Mouse (Mus musculus) heart, postnatal 0 days (tissue): ENCODE data around the gene Tceal7. TPM values are rescaled to one million over a fixed set of nuclear protein-coding genes. Genes with fewer than 3 reads are reported as not detected.

Experiments used
- ATAC-seq: fragments of 200-750 bp; cut with Nextera tagmentation; 2 replicates; pipeline ENCODE4 v1.8.0; 2017; ENCODE audit warnings: low read depth, moderate number of reproducible peaks, moderate library complexity; ENCODE audit not compliant: insufficient read depth
- DNase-seq: peaks from one replicate; pipeline ENCODE4 v3.0.0-alpha.2; 2016; ENCODE audit warnings: low spot score
- H3K27ac ChIP-seq: fragments of 300-500 bp; sonication (generic); 2 replicates; pipeline ENCODE4 v1.5.1; 2014; ENCODE audit warnings: low read depth, mild to moderate bottlenecking
- H3K27me3 ChIP-seq: fragments of 300-500 bp; sonication (generic); 2 replicates; pipeline ENCODE4 v1.6.1; 2014; ENCODE audit warnings: low read length, mixed read lengths; ENCODE audit not compliant: control insufficient read depth, insufficient read depth
- H3K36me3 ChIP-seq: fragments of 300-500 bp; sonication (generic); replicated peaks from 2 replicates; pipeline ENCODE4 v1.6.1; 2014; ENCODE audit warnings: low read length, mixed read lengths; ENCODE audit not compliant: control insufficient read depth, insufficient read depth
- H3K4me1 ChIP-seq: fragments of 300-500 bp; sonication (generic); 2 replicates; pipeline ENCODE4 v1.6.1; 2014; ENCODE audit warnings: antibody characterized with exemption; ENCODE audit not compliant: control insufficient read depth, insufficient read depth
- H3K4me2 ChIP-seq: fragments of 300-500 bp; sonication (generic); 2 replicates; pipeline ENCODE4 v1.6.1; 2014; ENCODE audit warnings: low read depth, mild to moderate bottlenecking, low read length, moderate library complexity
- H3K4me3 ChIP-seq: fragments of 300-500 bp; sonication (generic); 2 replicates; pipeline ENCODE4 v1.5.1; 2014; ENCODE audit warnings: low read depth, low read length
- H3K9ac ChIP-seq: fragments of 300-500 bp; sonication (generic); replicated peaks from 2 replicates; pipeline ENCODE4 v1.6.1; 2014; ENCODE audit warnings: low read depth, low read length, mixed read lengths
- H3K9me3 ChIP-seq: fragments of 300-500 bp; sonication (generic); replicated peaks from 2 replicates; pipeline ENCODE4 v1.6.1; 2016; ENCODE audit warnings: low read length; ENCODE audit not compliant: control insufficient read depth
- CTCF ChIP-seq: IDR thresholded peaks from 2 replicates; pipeline ENCODE4 v1.5.1; 2016; ENCODE audit warnings: antibody characterized with exemption, control low read depth, low read depth
- EP300 ChIP-seq: IDR thresholded peaks from 2 replicates; pipeline ENCODE4 v1.6.1; 2016; ENCODE audit warnings: antibody characterized with exemption, low read depth
- WGBS: fragments of 180-500 bp; shearing (Covaris S2); extraction: QIAGEN DNeasy Blood & Tissue Kit; methylation state at CpG from one replicate; pipeline ENCODE4 v1.1.7; 2014; 5-methylcytosine and 5-hydroxymethylcytosine counted together
- polyA plus RNA-seq: library from polyadenylated mRNA; unstranded; fragments of >200 nt; fragmentation: Nextera tagmentation; extraction: Ambion mirVana; gene quantifications from 2 replicates; pipeline ENCODE4 v1.2.1, GENCODE M21; 2015
- total RNA-seq: library from RNA; depleted of rRNA; stranded (reverse); fragments of >200 nt; gene quantifications from 2 replicates; pipeline ENCODE4 v1.2.3, GENCODE M21; 2014; ENCODE audit warnings: low replicate concordance

Tceal7 gene
- total and polyA plus RNA-seq, 2 experiments from 2014 or later, result 15.1 to 21.7 TPM

- 0 out of 2 replicates have a peak, but pooled peaks cover 3% of the 10 kb centered on the region for H3K4me1 ChIP-seq
- H3K36me3 ChIP-seq, result 0 out of 2 replicates have a peak, but pooled peaks cover 5% of the 10 kb centered on the region
- TF ChIP-seq CTCF (no peak), EP300 (no peak)
- no peaks in the 10 kb centered on the region for H3K9me3 ChIP-seq
- DNase-seq (peak; percentile 44), ATAC-seq (no peak)
- H3K27ac ChIP-seq, result peak overlapping the region; percentile 95
- H3K9ac ChIP-seq, result peak overlapping the region; percentile 45; the same call in 1 of the 2 replicates
- no peaks in the 10 kb centered on the region for H3K27me3 ChIP-seq
- H3K4me3 ChIP-seq, result peak overlapping the region; percentile 71
- WGBS, result 33% methylated on average over 10 of the region's 10 CpGs
- H3K4me2 ChIP-seq, result peak overlapping the region; percentile 64
Observed at GRCm38 (mm10) chrX:136172786-136173185, 41.8 kb upstream of the Tceal7 start.

GRCm38 (mm10) chrX:136180897-136181553 is 33.6 kb upstream of the Tceal7 start:
- H3K9ac ChIP-seq, result no peak overlapping the region
- TF ChIP-seq CTCF (no peak), EP300 (no peak)
- no peaks in the 10 kb centered on the region for H3K9me3 ChIP-seq
- H3K27ac ChIP-seq, result no peak overlapping the region
- 32% methylated on average over 11 of the region's 11 CpGs for WGBS
- no peaks in the 10 kb centered on the region for H3K36me3 ChIP-seq
- H3K27me3 ChIP-seq, result no peaks in the 10 kb centered on the region
- H3K4me3 ChIP-seq, result no peak overlapping the region
- ATAC-seq, result no peak
- H3K4me1 ChIP-seq, result no peaks in the 10 kb centered on the region
- DNase-seq, result no peak
- H3K4me2 ChIP-seq, result no peak overlapping the region

GRCm38 (mm10) chrX:136183107-136183506 is 31.5 kb upstream of the Tceal7 start:
- no peaks in the 10 kb centered on the region for H3K4me1 ChIP-seq
- no peak for DNase-seq
- no peak overlapping the region for H3K4me2 ChIP-seq
- no peak overlapping the region for H3K27ac ChIP-seq
- no peak for ATAC-seq
- no peak overlapping the region for H3K9ac ChIP-seq
- no peaks in the 10 kb centered on the region for H3K27me3 ChIP-seq
- no peaks in the 10 kb centered on the region for H3K36me3 ChIP-seq
- 69% methylated on average over 1 of the region's 1 CpGs for WGBS
- H3K9me3 ChIP-seq, result no peaks in the 10 kb centered on the region
- H3K4me3 ChIP-seq, result no peak overlapping the region
- TF ChIP-seq CTCF (no peak), EP300 (no peak)

- no peak overlapping the region for H3K9ac ChIP-seq
- H3K27me3 ChIP-seq, result no peaks in the 10 kb centered on the region
- H3K9me3 ChIP-seq, result no peaks in the 10 kb centered on the region
- no peak for TF ChIP-seq CTCF
- TF ChIP-seq EP300, result no peak
- no peak overlapping the region for H3K4me2 ChIP-seq
- no peak for ATAC-seq
- H3K4me3 ChIP-seq, result no peak overlapping the region
- no peak overlapping the region for H3K27ac ChIP-seq
- WGBS, result 74% methylated on average over 16 of the region's 16 CpGs
- no peaks in the 10 kb centered on the region for H3K36me3 ChIP-seq
- H3K4me1 ChIP-seq, result no peaks in the 10 kb centered on the region
- no peak for DNase-seq
Observed at GRCm38 (mm10) chrX:136195193-136195944, 19.2 kb upstream of the Tceal7 start.

GRCm38 (mm10) chrX:136196873-136197272 is 17.7 kb upstream of the Tceal7 start:
- H3K9me3 ChIP-seq, result no peaks in the 10 kb centered on the region
- no peak overlapping the region for H3K9ac ChIP-seq
- no peak for ATAC-seq
- H3K4me2 ChIP-seq, result no peak overlapping the region
- TF ChIP-seq CTCF (peak; percentile 42), EP300 (no peak)
- WGBS, result 70% methylated on average over 1 of the region's 1 CpGs
- no peaks in the 10 kb centered on the region for H3K4me1 ChIP-seq
- no peak for DNase-seq
- H3K27me3 ChIP-seq, result no peaks in the 10 kb centered on the region
- no peak overlapping the region for H3K27ac ChIP-seq
- no peaks in the 10 kb centered on the region for H3K36me3 ChIP-seq
- H3K4me3 ChIP-seq, result no peak overlapping the region
